Mouse (Mus musculus) lung, embryonic 14.5 days (tissue): ENCODE data around the gene 5530400C23Rik. TPM values are rescaled to one million over a fixed set of nuclear protein-coding genes. Genes with fewer than 3 reads are reported as not detected.
"Not testable (repeated sequence)": the region's sequence is repeated elsewhere in the genome, so short reads cannot be mapped to it uniquely, and the experiment has no call there.

ENCODE experiments used
- ATAC-seq: fragments of 200-750 bp; cut with Nextera tagmentation; 2 replicates; pipeline ENCODE4 v1.8.0; 2017; ENCODE audit warnings: mild to moderate bottlenecking, moderate TSS enrichment, moderate library complexity; ENCODE audit not compliant: insufficient read depth
- DNase-seq: peaks from one replicate; pipeline ENCODE4 v3.0.0-alpha.2; 2015
- H3K27ac ChIP-seq: fragments of 300-500 bp; sonication (generic); 2 replicates; pipeline ENCODE4 v1.5.1; 2014; ENCODE audit warnings: low read depth, mild to moderate bottlenecking, moderate library complexity
- H3K27me3 ChIP-seq: fragments of 300-500 bp; sonication (generic); 2 replicates; pipeline ENCODE4 v1.6.1; 2014; ENCODE audit warnings: low read length, control low read depth; ENCODE audit not compliant: insufficient read depth
- H3K36me3 ChIP-seq: fragments of 300-500 bp; sonication (generic); 2 replicates; pipeline ENCODE4 v1.6.1; 2014; ENCODE audit warnings: control low read depth; ENCODE audit not compliant: insufficient read depth
- H3K4me1 ChIP-seq: fragments of 300-500 bp; sonication (generic); 2 replicates; pipeline ENCODE4 v1.6.1; 2014; ENCODE audit warnings: antibody characterized with exemption, control low read depth; ENCODE audit not compliant: insufficient read depth
- H3K4me2 ChIP-seq: fragments of 300-500 bp; sonication (generic); 2 replicates; pipeline ENCODE4 v1.6.1; 2014; ENCODE audit warnings: mild to moderate bottlenecking
- H3K4me3 ChIP-seq: fragments of 300-500 bp; sonication (generic); 2 replicates; pipeline ENCODE4 v1.5.1; 2014; ENCODE audit warnings: low read depth, low read length
- H3K9ac ChIP-seq: fragments of 300-500 bp; sonication (generic); 2 replicates; pipeline ENCODE4 v1.6.1; 2014
- H3K9me3 ChIP-seq: fragments of 300-500 bp; sonication (generic); 2 replicates; pipeline ENCODE4 v1.6.1; 2016; ENCODE audit warnings: low read depth, low read length, control low read depth
- CTCF ChIP-seq: IDR thresholded peaks from 2 replicates; pipeline ENCODE4 v1.5.1; 2016; ENCODE audit warnings: antibody characterized with exemption, low read depth
- WGBS: fragments of 180-500 bp; shearing (Covaris S2); extraction: QIAGEN DNeasy Blood & Tissue Kit; methylation state at CpG from one replicate; pipeline ENCODE4 v1.1.7; 2014; 5-methylcytosine and 5-hydroxymethylcytosine counted together
- polyA plus RNA-seq: library from polyadenylated mRNA; unstranded; fragments of >200 nt; fragmentation: Nextera tagmentation; extraction: Ambion mirVana; gene quantifications from 2 replicates; pipeline ENCODE4 v1.2.1, GENCODE M21; 2014

5530400C23Rik gene
- polyA plus RNA-seq = not detected in 2 replicates

- not testable (repeated sequence) for ATAC-seq, H3K4me1 ChIP-seq, H3K36me3 ChIP-seq, H3K27ac ChIP-seq, DNase-seq, H3K27me3 ChIP-seq, H3K4me2 ChIP-seq, H3K9ac ChIP-seq, H3K4me3 ChIP-seq, H3K9me3 ChIP-seq
Observed at GRCm38 (mm10) chr6:133291916-133292315, at the start of gene 5530400C23Rik. 5530400C23Rik (plus strand) TSS chr6:133292216.

GRCm38 (mm10) chr6:133305952-133306715 lies 14.1 kb downstream of the 5530400C23Rik start:
- no peak overlapping the region for H3K9ac ChIP-seq
- ATAC-seq = no peak
- H3K9me3 ChIP-seq = no peaks in the 10 kb centered on the region
- DNase-seq = no peak
- H3K4me1 ChIP-seq = no peaks in the 10 kb centered on the region
- TF ChIP-seq CTCF = no peak
- 58% methylated on average over 3 of the region's 3 CpGs for WGBS
- no peak overlapping the region for H3K27ac ChIP-seq
- H3K4me3 ChIP-seq = no peak overlapping the region
- H3K27me3 ChIP-seq = no peaks in the 10 kb centered on the region
- H3K4me2 ChIP-seq = no peak overlapping the region
- H3K36me3 ChIP-seq = no peaks in the 10 kb centered on the region

- H3K4me2 ChIP-seq, H3K4me3 ChIP-seq, H3K9me3 ChIP-seq, H3K36me3 ChIP-seq, DNase-seq, H3K27me3 ChIP-seq, H3K27ac ChIP-seq, H3K9ac ChIP-seq, ATAC-seq, H3K4me1 ChIP-seq: not testable (repeated sequence)
- WGBS = 85% methylated on average over 2 of the region's 2 CpGs
Observed at GRCm38 (mm10) chr6:133313896-133314295, 21.9 kb downstream of the 5530400C23Rik start.

DNA sequence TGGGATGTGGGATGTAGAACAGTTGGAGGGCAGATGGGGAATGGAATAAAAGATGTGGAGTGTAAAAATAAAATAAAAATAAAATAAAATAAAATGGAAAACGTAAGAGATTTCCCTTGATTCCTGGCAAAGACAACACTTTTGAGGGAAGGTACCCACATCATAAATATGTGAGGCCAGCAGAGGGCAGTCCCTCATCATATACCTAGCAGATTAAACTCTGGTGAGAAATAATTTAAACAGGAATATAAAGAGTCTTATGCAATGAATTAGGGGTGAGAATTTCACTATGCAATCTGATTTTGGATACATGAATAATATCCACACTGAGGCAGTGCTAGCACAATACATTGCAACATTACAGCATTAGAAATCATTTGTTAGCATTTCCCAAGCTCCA lies 46.5 kb downstream of the 5530400C23Rik start:
- Histone ChIP-seq H3K9ac (no peak overlapping the region), H3K27ac (no peak overlapping the region), H3K9me3 (no peaks in the 10 kb centered on the region), H3K36me3 (no peaks in the 10 kb centered on the region), H3K4me3 (no peak overlapping the region), H3K4me1 (no peaks in the 10 kb centered on the region), H3K4me2 (no peak overlapping the region), H3K27me3 (no peaks in the 10 kb centered on the region)
- 59% methylated on average over 1 of the region's 1 CpGs for WGBS
- no peak for ATAC-seq
- no peak for TF ChIP-seq CTCF
- DNase-seq = no peak

DNA sequence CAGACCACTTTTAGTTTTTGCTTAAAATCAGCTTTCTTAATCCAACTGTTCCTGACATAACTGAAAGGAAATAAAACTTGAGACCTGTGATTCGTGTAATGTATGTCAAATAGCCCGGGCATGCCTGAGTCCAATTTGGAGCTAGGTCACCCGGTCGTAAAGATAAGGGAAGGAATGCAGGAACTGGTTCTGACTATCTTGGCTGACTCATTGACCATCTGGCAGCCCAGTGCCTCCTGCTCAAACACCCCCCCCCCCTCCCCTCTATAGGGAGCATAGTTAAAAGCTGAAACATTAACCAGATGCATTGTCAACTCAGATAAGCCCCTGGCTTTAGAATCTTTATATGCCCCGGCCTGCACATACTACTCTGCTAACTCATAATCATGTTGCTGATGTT lies 49.7 kb downstream of the 5530400C23Rik start:
- not testable (repeated sequence) for H3K4me1 ChIP-seq, H3K27me3 ChIP-seq, H3K27ac ChIP-seq, H3K4me2 ChIP-seq, ATAC-seq, H3K4me3 ChIP-seq, DNase-seq, H3K9ac ChIP-seq, H3K36me3 ChIP-seq, H3K9me3 ChIP-seq
- WGBS = 27% methylated on average over 5 of the region's 5 CpGs

Other genes with a start within 250 kb of the 5530400C23Rik start
- gene Tas2r140, start 236.4 kb upstream of the 5530400C23Rik start, polyA plus RNA-seq = not detected in 2 replicates
- gene Smim10l1, start 187.3 kb upstream of the 5530400C23Rik start, polyA plus RNA-seq = 57.7 and 61.4 TPM in 2 replicates